Mouse (Mus musculus) MEL (cell line): ENCODE data around the gene Slfn5. TPM values are rescaled to one million over a fixed set of nuclear protein-coding genes. Genes with fewer than 3 reads are reported as not detected.

Experiments used
- DNase-seq: peaks from one replicate; pipeline ENCODE4 v3.0.0; 2011; ENCODE audit warnings: low read depth, low spot score
- H3K27ac ChIP-seq: 2 replicates; pipeline ENCODE4 v1.5.1; 2012; ENCODE audit warnings: low read depth, mild to moderate bottlenecking, control low read depth, low read length, moderate library complexity; ENCODE audit not compliant: control insufficient read depth
- H3K27me3 ChIP-seq, 2 experiments: fragments of 150-350 bp in 1 of 2; sonication (generic) in 1 of 2; 2 replicates each; pipeline ENCODE4 v1.6.1; 2012; ENCODE audit warnings: low read length in 2 of 2, mild to moderate bottlenecking in 2 of 2, improper control_type of control experiment in 1 of 2, moderate library complexity in 1 of 2; ENCODE audit not compliant: insufficient read depth in 2 of 2, control insufficient read depth in 1 of 2
- H3K36me3 ChIP-seq, 2 experiments: 2 replicates each; pipeline ENCODE4 v1.6.1; 2012 to 2014; ENCODE audit warnings: low read length in 2 of 2, improper control_type of control experiment in 1 of 2, inconsistent platforms in 1 of 2, mild to moderate bottlenecking in 1 of 2; ENCODE audit not compliant: insufficient read depth in 2 of 2, control insufficient read depth in 1 of 2
- H3K4me1 ChIP-seq, 2 experiments: fragments of 150-350 bp in 1 of 2; sonication (generic) in 1 of 2; 2 replicates each; pipeline ENCODE4 v1.6.1; 2012; ENCODE audit warnings: low read length in 2 of 2, improper control_type of control experiment in 1 of 2, mild to moderate bottlenecking in 1 of 2; ENCODE audit not compliant: insufficient read depth in 2 of 2, control insufficient read depth in 1 of 2
- H3K4me3 ChIP-seq, 2 experiments: fragments of 150-350 bp in 1 of 2; sonication (generic) in 1 of 2; 2 replicates each; pipeline ENCODE4 v1.5.1; 2012; ENCODE audit warnings: low read depth in 2 of 2, low read length in 2 of 2, mild to moderate bottlenecking in 2 of 2, moderate library complexity in 2 of 2, control low read depth in 1 of 2, improper control_type of control experiment in 1 of 2; ENCODE audit not compliant: control insufficient read depth in 1 of 2, insufficient read depth in 1 of 2
- H3K79me2 ChIP-seq: 2 replicates; pipeline ENCODE4 v1.6.1; 2012; ENCODE audit warnings: mild to moderate bottlenecking, low read length, moderate library complexity; ENCODE audit not compliant: control insufficient read depth, poor library complexity, insufficient read depth
- H3K9ac ChIP-seq: 2 replicates; pipeline ENCODE4 v1.6.1; 2012; ENCODE audit warnings: low read depth, mild to moderate bottlenecking, control low read depth, low read length, moderate library complexity; ENCODE audit not compliant: control insufficient read depth, poor library complexity, severe bottlenecking
- H3K9me3 ChIP-seq: fragments of 150-350 bp; sonication (generic); replicated peaks from 2 replicates; pipeline ENCODE4 v1.6.1; 2012; ENCODE audit warnings: mild to moderate bottlenecking, low read length, improper control_type of control experiment, moderate library complexity; ENCODE audit not compliant: insufficient read depth
- E2F4 ChIP-seq: IDR thresholded peaks from 2 replicates; pipeline ENCODE4 v1.6.1; 2011; ENCODE audit warnings: low read depth, low read length, improper control_type of control experiment, borderline replicate concordance
- EP300 ChIP-seq, 2 experiments: IDR thresholded peaks; 2 replicates each; pipeline ENCODE4 v1.6.1; 2011; ENCODE audit warnings: improper control_type of control experiment in 2 of 2, low read length in 2 of 2, low read depth in 1 of 2, mild to moderate bottlenecking in 1 of 2
- GABPA ChIP-seq: IDR thresholded peaks from 2 replicates; pipeline ENCODE4 v1.6.1; 2012; ENCODE audit warnings: low read depth, mild to moderate bottlenecking, inconsistent platforms, low read length, improper control_type of control experiment, moderate library complexity
- GATA1 ChIP-seq: IDR thresholded peaks from 2 replicates; pipeline ENCODE4 v1.6.1; 2011; ENCODE audit warnings: low read depth, low read length, improper control_type of control experiment
- HCFC1 ChIP-seq: IDR thresholded peaks from 2 replicates; pipeline ENCODE4 v1.6.1; 2012; ENCODE audit warnings: low read depth, mild to moderate bottlenecking, inconsistent platforms, low read length, improper control_type of control experiment, moderate library complexity
- MEF2A ChIP-seq: IDR thresholded peaks from 2 replicates; pipeline ENCODE4 v1.6.1; 2014; ENCODE audit warnings: low read depth, mild to moderate bottlenecking, inconsistent platforms, low read length, improper control_type of control experiment; ENCODE audit not compliant: poor library complexity, insufficient replicate concordance, severe bottlenecking; ENCODE audit errors: extremely low read depth
- POLR2AphosphoS5 ChIP-seq: IDR thresholded peaks from 2 replicates; pipeline ENCODE4 v1.6.1; 2012; ENCODE audit warnings: low read depth, borderline replicate concordance, mild to moderate bottlenecking, inconsistent platforms, low read length, moderate library complexity, mixed read lengths
- TBP ChIP-seq: IDR thresholded peaks from 2 replicates; pipeline ENCODE4 v1.8.0; 2011; ENCODE audit warnings: low read depth, low read length, improper control_type of control experiment
- USF1 ChIP-seq: IDR thresholded peaks from 2 replicates; pipeline ENCODE4 v1.6.1; 2014; ENCODE audit warnings: low read depth, mild to moderate bottlenecking, inconsistent platforms, low read length, improper control_type of control experiment, moderate library complexity
- polyA plus RNA-seq, 2 experiments: library from polyadenylated mRNA; stranded (reverse) in 1 of 2; unstranded in 1 of 2; fragments of >175 nt in 1 of 2; fragments of >200 nt in 1 of 2; gene quantifications; 2 replicates each; pipeline versions ENCODE4 v1.2.1 to v1.2.4; 2012; ENCODE audit warnings: low replicate concordance in 2 of 2, low read depth in 1 of 2; ENCODE audit not compliant: insufficient read length in 2 of 2, insufficient read depth in 1 of 2, missing spikeins in 1 of 2
- total RNA-seq: library from RNA; depleted of rRNA; stranded (reverse); fragments of 300-350 nt; gene quantifications from 2 replicates; pipeline ENCODE4 v1.2.3, GENCODE M21; 2012; rRNA removed

Slfn5 gene
- 3.6 and 5.7 TPM in 2 replicates for total RNA-seq
- polyA plus RNA-seq, result under 1 TPM in 1 of 2 experiments, not detected in 1; 0.67 TPM

GRCm38 (mm10) chr11:82950736-82951481 is at the start of gene Slfn5:
Gene Slfn5 (plus strand): TSS chr11:82951349.
- Histone ChIP-seq H3K27ac (peak within 1 kb of the TSS; percentile 57), H3K36me3 (peaks cover 0 to 10% of the 10 kb centered on the region in 2 experiments; a peak in 2 of 4 replicates), H3K9ac (peak within 1 kb of the TSS; percentile 53), H3K79me2 (no peaks in the 10 kb centered on the region), H3K4me1 (peaks cover 0 to 10% of the 10 kb centered on the region in 2 experiments; a peak in 2 of 4 replicates), H3K4me3 (peak within 1 kb of the TSS; percentile 48 to 54), H3K27me3 (no peaks in the 10 kb centered on the region; a peak in 1 of 4 replicates), H3K9me3 (no peaks in the 10 kb centered on the region)
- TF ChIP-seq EP300 (IDR thresholded peaks at IDR 0.05; ENCODE audit: low read depth in 1 of 2, low read length in 2 of 2) (0 out of 4 replicates have a peak, but pooled peaks of 1 of the 2 experiments have one; percentile 14), E2F4 (no peak)
- no peak for DNase-seq

DNA sequence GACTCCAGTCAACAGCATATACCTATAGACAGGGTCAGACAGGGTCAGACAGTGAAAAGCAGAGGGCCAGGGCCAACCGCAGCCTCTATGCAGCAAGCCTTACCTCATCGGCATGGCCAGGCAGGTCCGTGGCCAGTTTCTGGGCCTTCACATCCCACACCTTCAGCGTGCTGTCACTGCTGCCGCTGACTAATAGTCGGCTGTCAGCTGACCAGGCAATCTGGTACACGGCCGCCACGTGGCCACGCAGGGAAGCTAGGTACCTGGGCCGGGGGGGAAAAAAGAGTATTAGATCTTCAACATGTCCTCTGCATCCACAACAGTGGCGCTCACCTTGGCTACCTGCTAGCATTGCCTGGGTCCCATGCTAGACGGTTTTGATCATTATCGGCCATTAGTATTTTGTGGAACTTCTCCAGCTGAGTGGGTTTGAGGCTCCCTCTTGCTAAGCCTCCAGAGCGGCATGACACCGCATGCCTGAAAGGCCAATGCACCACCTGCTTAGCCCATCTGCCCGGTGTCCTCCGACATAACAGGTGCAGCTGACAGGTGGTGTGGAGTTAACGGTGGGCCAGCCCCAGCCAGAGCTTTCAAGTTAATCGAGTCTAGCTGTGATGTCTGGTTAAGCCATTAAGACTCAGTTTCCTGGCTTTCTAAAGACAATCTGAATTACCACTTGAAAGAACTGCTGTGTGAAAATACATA is 49.4 kb upstream of the Slfn5 start:
- 0 out of 4 replicates have a peak, but pooled peaks cover 0 to 6% of the 10 kb centered on the region in 2 experiments for H3K4me1 ChIP-seq
- no peak overlapping the region for H3K9ac ChIP-seq
- H3K4me3 ChIP-seq, result no peak overlapping the region
- peaks cover 7% of the 10 kb centered on the region for H3K79me2 ChIP-seq
- peaks cover 6 to 11% of the 10 kb centered on the region in 2 experiments for H3K36me3 ChIP-seq
- no peak overlapping the region for H3K27ac ChIP-seq
- no peaks in the 10 kb centered on the region for H3K27me3 ChIP-seq
- no peak for DNase-seq
- H3K9me3 ChIP-seq, result no peaks in the 10 kb centered on the region
- no peak for TF ChIP-seq GATA1
- TF ChIP-seq POLR2AphosphoS5, result no peak

DNA sequence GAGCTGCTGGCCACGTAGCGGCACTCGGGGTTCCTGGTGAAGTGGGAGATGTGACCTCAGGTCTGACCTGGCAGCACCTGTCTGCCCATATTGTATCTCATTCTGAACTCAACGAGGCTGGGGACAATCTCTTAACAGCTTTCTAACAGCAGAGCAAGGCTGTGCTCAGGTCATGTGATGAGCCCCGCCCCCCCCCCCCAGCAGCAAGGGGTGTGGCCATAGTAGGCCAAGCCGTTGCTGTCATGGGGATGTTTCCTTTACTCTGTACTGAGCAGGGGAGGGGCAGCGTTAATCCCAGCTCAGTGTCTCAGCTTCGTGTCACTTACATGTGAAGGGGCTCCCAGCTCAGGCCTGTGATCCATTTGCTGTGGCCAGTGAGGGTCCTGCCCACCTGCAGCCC is 46.2 kb upstream of the Slfn5 start:
- Histone ChIP-seq H3K9me3 (no peaks in the 10 kb centered on the region), H3K4me3 (no peak overlapping the region), H3K4me1 (peaks cover 0 to 12% of the 10 kb centered on the region in 2 experiments; a peak in 3 of 4 replicates), H3K27ac (no peak overlapping the region), H3K79me2 (peaks cover 21% of the 10 kb centered on the region), H3K9ac (no peak overlapping the region), H3K27me3 (no peaks in the 10 kb centered on the region), H3K36me3 (peaks cover 6 to 17% of the 10 kb centered on the region in 2 experiments)
- TF ChIP-seq GABPA, result no peak
- TF ChIP-seq MEF2A, result no peak
- TF ChIP-seq USF1, result peak; percentile 82
- no peak for TF ChIP-seq HCFC1
- no peak for TF ChIP-seq TBP
- DNase-seq, result peak; percentile 51
